Mouse (Mus musculus) hindbrain, embryonic 11.5 days (tissue): ENCODE results near the gene Mlana. TPM values are rescaled to one million over a fixed set of nuclear protein-coding genes. Genes with fewer than 3 reads are reported as not detected.

Experiments
- ATAC-seq: fragments of 200-750 bp; cut with Nextera tagmentation; 2 replicates; pipeline ENCODE4 v1.8.0; 2017; ENCODE audit warnings: mild to moderate bottlenecking, moderate TSS enrichment, moderate library complexity; ENCODE audit not compliant: low FRiP score
- DNase-seq: peaks from one replicate; pipeline ENCODE4 v3.0.0-alpha.2; 2015; ENCODE audit warnings: low spot score
- H3K27ac ChIP-seq: fragments of 300-500 bp; sonication (generic); 2 replicates; pipeline ENCODE4 v1.5.1; 2014; ENCODE audit warnings: mild to moderate bottlenecking, low read depth, low read length
- H3K27me3 ChIP-seq: fragments of 300-500 bp; sonication (generic); 2 replicates; pipeline ENCODE4 v1.6.1; 2014; ENCODE audit warnings: mild to moderate bottlenecking, low read length, moderate library complexity, mixed read lengths; ENCODE audit not compliant: control insufficient read depth, insufficient read depth
- H3K36me3 ChIP-seq: fragments of 300-500 bp; sonication (generic); 2 replicates; pipeline ENCODE4 v1.6.1; 2014; ENCODE audit warnings: mild to moderate bottlenecking, low read length, moderate library complexity, mixed read lengths; ENCODE audit not compliant: control insufficient read depth, insufficient read depth
- H3K4me1 ChIP-seq: fragments of 300-500 bp; sonication (generic); replicated peaks from 2 replicates; pipeline ENCODE4 v1.6.1; 2014; ENCODE audit warnings: low read length, mixed read lengths; ENCODE audit not compliant: control insufficient read depth, insufficient read depth
- H3K4me2 ChIP-seq: fragments of 300-500 bp; sonication (generic); replicated peaks from 2 replicates; pipeline ENCODE4 v1.6.1; 2014; ENCODE audit warnings: mild to moderate bottlenecking, low read depth, low read length
- H3K4me3 ChIP-seq: fragments of 300-500 bp; sonication (generic); 2 replicates; pipeline ENCODE4 v1.5.1; 2014; ENCODE audit warnings: low read depth, low read length
- H3K9ac ChIP-seq: fragments of 300-500 bp; sonication (generic); 2 replicates; pipeline ENCODE4 v1.6.1; 2014; ENCODE audit warnings: low read depth, low read length
- H3K9me3 ChIP-seq: fragments of 300-500 bp; sonication (generic); 2 replicates; pipeline ENCODE4 v1.6.1; 2016; ENCODE audit warnings: low read length; ENCODE audit not compliant: control insufficient read depth
- WGBS: fragments of 180-500 bp; shearing (Covaris S2); extraction: QIAGEN DNeasy Blood & Tissue Kit; methylation state at CpG from one replicate; pipeline ENCODE4 v1.1.7; 2014; 5-methylcytosine and 5-hydroxymethylcytosine counted together
- polyA plus RNA-seq: library from polyadenylated mRNA; unstranded; fragments of >200 nt; fragmentation: Nextera tagmentation; extraction: Ambion mirVana; gene quantifications from 2 replicates; pipeline ENCODE4 v1.2.1, GENCODE M21; 2014

Gene Mlana
- polyA plus RNA-seq, 1 experiment from 2014 or later, result 0.19 TPM

DNA sequence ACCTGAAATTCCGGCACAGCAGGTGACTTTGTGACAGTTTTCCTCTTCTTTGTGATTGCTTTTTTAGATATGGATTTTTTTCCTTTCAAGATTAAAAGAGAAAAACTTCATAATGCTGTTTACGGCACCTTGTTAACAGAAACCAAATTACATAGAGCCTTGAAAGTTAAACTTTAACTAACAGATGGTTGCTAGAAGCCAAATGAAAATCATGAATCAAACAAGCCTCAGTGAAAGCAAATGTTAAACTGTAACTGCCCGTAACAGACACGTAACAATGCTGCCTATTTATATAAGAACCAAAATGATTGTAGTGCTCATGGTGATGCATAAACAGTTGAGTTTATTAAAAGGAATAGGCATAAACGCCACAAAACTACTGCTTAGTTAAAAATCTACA is 45.9 kb downstream of the Mlana start:
- Histone ChIP-seq H3K36me3 (no peaks in the 10 kb centered on the region), H3K4me1 (no peaks in the 10 kb centered on the region), H3K9ac (no peak overlapping the region), H3K27ac (no peak overlapping the region), H3K4me3 (no peak overlapping the region), H3K9me3 (no peaks in the 10 kb centered on the region), H3K4me2 (no peak overlapping the region), H3K27me3 (no peaks in the 10 kb centered on the region)
- WGBS, result 87% methylated on average over 5 of the region's 5 CpGs
- ATAC-seq (no peak), DNase-seq (no peak)

GRCm38 (mm10) chr19:29750994-29751393 is 53.4 kb downstream of the Mlana start:
- no peak for DNase-seq
- H3K27me3 ChIP-seq, result no peaks in the 10 kb centered on the region
- no peaks in the 10 kb centered on the region for H3K36me3 ChIP-seq
- 91% methylated on average over 3 of the region's 3 CpGs for WGBS
- no peak overlapping the region for H3K9ac ChIP-seq
- H3K4me2 ChIP-seq, result no peak overlapping the region
- no peaks in the 10 kb centered on the region for H3K9me3 ChIP-seq
- H3K4me1 ChIP-seq, result no peaks in the 10 kb centered on the region
- ATAC-seq, result no peak
- no peak overlapping the region for H3K27ac ChIP-seq
- no peak overlapping the region for H3K4me3 ChIP-seq

GRCm38 (mm10) chr19:29753939-29754338 is 56.3 kb downstream of the Mlana start:
- ATAC-seq (no peak), DNase-seq (no peak)
- Histone ChIP-seq H3K9ac (no peak overlapping the region), H3K36me3 (no peaks in the 10 kb centered on the region), H3K27me3 (no peaks in the 10 kb centered on the region), H3K4me2 (no peak overlapping the region), H3K9me3 (no peaks in the 10 kb centered on the region), H3K4me3 (no peak overlapping the region), H3K4me1 (no peaks in the 10 kb centered on the region), H3K27ac (no peak overlapping the region)
- 89% methylated on average over 2 of the region's 2 CpGs for WGBS

Other genes with a start within 250 kb of the Mlana start
- 15.3 and 18.4 TPM in 2 replicates for gene Ric1, start 175.5 kb upstream of the Mlana start, polyA plus RNA-seq
- 10.9 and 14.1 TPM in 2 replicates for gene Ermp1, start 49.4 kb upstream of the Mlana start, polyA plus RNA-seq
- 9.0 and 9.8 TPM in 2 replicates for gene 9930021J03Rik, start 108.2 kb downstream of the Mlana start, polyA plus RNA-seq
- gene Ranbp6, start 115.2 kb downstream of the Mlana start, polyA plus RNA-seq, result 41.1 and 45.1 TPM in 2 replicates
- 2.1 TPM in 2 replicates for gene Il33, start 227.3 kb downstream of the Mlana start, polyA plus RNA-seq